Mouse (Mus musculus): Measurements from ENCODE around the gene Tub. TPM values are rescaled to one million over a fixed set of nuclear protein-coding genes. Genes with fewer than 3 reads are reported as not detected.

The Tub gene
- polyA plus RNA-seq, 1 experiment = 0.01 TPM

GRCm38 (mm10) chr7:109021428-109021827, 71.3 kb downstream of the Tub start:
- Histone ChIP-seq H3K4me3 (ENCODE audit: insufficient read depth, poor library complexity, severe bottlenecking) (no peak overlapping the region), H3K36me3 (ENCODE audit: control insufficient read depth, insufficient read depth) (no peaks in the 10 kb centered on the region), H3K27me3 (ENCODE audit: control insufficient read depth, insufficient read depth, insufficient read length) (no peaks in the 10 kb centered on the region), H3ac (ENCODE audit: control insufficient read depth, insufficient read length, low read depth) (no peak overlapping the region), H3K79me3 (ENCODE audit: low read depth) (no peaks in the 10 kb centered on the region), H3K79me2 (ENCODE audit: control insufficient read depth, insufficient read depth) (no peaks in the 10 kb centered on the region)
- TF ChIP-seq CTCF (IDR thresholded peaks at IDR 0.05; ENCODE audit: control insufficient read depth, insufficient read depth, insufficient read length) (peak; percentile 21), MYOD1 (IDR thresholded peaks at IDR 0.05; ENCODE audit: control insufficient read depth, insufficient read length, low read depth) (no peak)

GRCm38 (mm10) chr7:109025743-109026142, 75.6 kb downstream of the Tub start:
- TF ChIP-seq CEBPB (IDR thresholded peaks at IDR 0.05; ENCODE audit: low read depth) = no peak
- no peak for TF ChIP-seq USF1 (IDR thresholded peaks at IDR 0.05; ENCODE audit: low read depth)
- no peak for TF ChIP-seq MYOG (IDR thresholded peaks at IDR 0.05; ENCODE audit: control insufficient read depth, extremely low read depth, insufficient read length)
- TF ChIP-seq CTCF (IDR thresholded peaks at IDR 0.05; ENCODE audit: control insufficient read depth, insufficient read depth, insufficient read length) = no peak
- no peak for TF ChIP-seq FOSL1 (IDR thresholded peaks at IDR 0.05; ENCODE audit: insufficient read depth, low read length, poor library complexity, severe bottlenecking)
- TF ChIP-seq MYOD1 (IDR thresholded peaks at IDR 0.05; ENCODE audit: control insufficient read depth, insufficient read length, low read depth) = no peak
- no peak for TF ChIP-seq MAX (IDR thresholded peaks at IDR 0.05)
- no peaks in the 10 kb centered on the region for H3K79me2 ChIP-seq (ENCODE audit: control insufficient read depth, insufficient read depth)
- H3K27me3 ChIP-seq (ENCODE audit: control insufficient read depth, insufficient read depth, insufficient read length) = no peaks in the 10 kb centered on the region
- no peaks in the 10 kb centered on the region for H3K79me3 ChIP-seq (ENCODE audit: low read depth)
- H3K4me3 ChIP-seq (ENCODE audit: insufficient read depth, poor library complexity, severe bottlenecking) = no peak overlapping the region
- H3ac ChIP-seq (ENCODE audit: control insufficient read depth, insufficient read length, low read depth) = no peak overlapping the region
- H3K36me3 ChIP-seq (ENCODE audit: control insufficient read depth, insufficient read depth) = no peaks in the 10 kb centered on the region

- no peaks in the 10 kb centered on the region for H3K27me3 ChIP-seq (ENCODE audit: control insufficient read depth, insufficient read depth, insufficient read length)
- TF ChIP-seq FOSL1 (IDR thresholded peaks at IDR 0.05; ENCODE audit: insufficient read depth, low read length, poor library complexity, severe bottlenecking) (no peak), MYOG (IDR thresholded peaks at IDR 0.05; ENCODE audit: control insufficient read depth, extremely low read depth, insufficient read length) (no peak), USF1 (IDR thresholded peaks at IDR 0.05; ENCODE audit: low read depth) (no peak), CEBPB (IDR thresholded peaks at IDR 0.05; ENCODE audit: low read depth) (no peak), MAX (IDR thresholded peaks at IDR 0.05) (no peak), MYOD1 (IDR thresholded peaks at IDR 0.05; ENCODE audit: control insufficient read depth, insufficient read length, low read depth) (no peak), CTCF (IDR thresholded peaks at IDR 0.05; ENCODE audit: control insufficient read depth, insufficient read depth, insufficient read length) (no peak)
- no peak overlapping the region for H3ac ChIP-seq (ENCODE audit: control insufficient read depth, insufficient read length, low read depth)
- no peaks in the 10 kb centered on the region for H3K36me3 ChIP-seq (ENCODE audit: control insufficient read depth, insufficient read depth)
- no peaks in the 10 kb centered on the region for H3K79me2 ChIP-seq (ENCODE audit: control insufficient read depth, insufficient read depth)
- H3K4me3 ChIP-seq (ENCODE audit: insufficient read depth, poor library complexity, severe bottlenecking) = no peak overlapping the region
- H3K79me3 ChIP-seq (ENCODE audit: low read depth) = no peaks in the 10 kb centered on the region
These were observed 76.8 kb downstream of the Tub start for GRCm38 (mm10) chr7:109026976-109027375.

- Histone ChIP-seq H3K27me3 (ENCODE audit: control insufficient read depth, insufficient read depth, insufficient read length) (no peaks in the 10 kb centered on the region), H3K79me3 (ENCODE audit: low read depth) (no peaks in the 10 kb centered on the region), H3K36me3 (ENCODE audit: control insufficient read depth, insufficient read depth) (no peaks in the 10 kb centered on the region), H3K79me2 (ENCODE audit: control insufficient read depth, insufficient read depth) (no peaks in the 10 kb centered on the region), H3ac (ENCODE audit: control insufficient read depth, insufficient read length, low read depth) (no peak overlapping the region), H3K4me3 (ENCODE audit: insufficient read depth, poor library complexity, severe bottlenecking) (no peak overlapping the region)
- TF ChIP-seq MYOD1 (IDR thresholded peaks at IDR 0.05; ENCODE audit: control insufficient read depth, insufficient read length, low read depth) (no peak), MAX (IDR thresholded peaks at IDR 0.05) (no peak), FOSL1 (IDR thresholded peaks at IDR 0.05; ENCODE audit: insufficient read depth, low read length, poor library complexity, severe bottlenecking) (no peak), MYOG (IDR thresholded peaks at IDR 0.05; ENCODE audit: control insufficient read depth, extremely low read depth, insufficient read length) (no peak), CTCF (IDR thresholded peaks at IDR 0.05; ENCODE audit: control insufficient read depth, insufficient read depth, insufficient read length) (no peak)
These were observed 77.6 kb downstream of the Tub start for GRCm38 (mm10) chr7:109027721-109028120.

- no peaks in the 10 kb centered on the region for H3K36me3 ChIP-seq (ENCODE audit: control insufficient read depth, insufficient read depth)
- H3K79me3 ChIP-seq (ENCODE audit: low read depth) = no peaks in the 10 kb centered on the region
- no peak for TF ChIP-seq CEBPB (IDR thresholded peaks at IDR 0.05; ENCODE audit: low read depth)
- TF ChIP-seq USF1 (IDR thresholded peaks at IDR 0.05; ENCODE audit: low read depth) = no peak
- no peak for TF ChIP-seq MAX (IDR thresholded peaks at IDR 0.05)
- no peak for TF ChIP-seq MYOG (IDR thresholded peaks at IDR 0.05; ENCODE audit: control insufficient read depth, extremely low read depth, insufficient read length)
- no peak for TF ChIP-seq FOSL1 (IDR thresholded peaks at IDR 0.05; ENCODE audit: insufficient read depth, low read length, poor library complexity, severe bottlenecking)
- TF ChIP-seq MYOD1 (IDR thresholded peaks at IDR 0.05; ENCODE audit: control insufficient read depth, insufficient read length, low read depth) = no peak
- no peak for TF ChIP-seq CTCF (IDR thresholded peaks at IDR 0.05; ENCODE audit: control insufficient read depth, insufficient read depth, insufficient read length)
- no peaks in the 10 kb centered on the region for H3K27me3 ChIP-seq (ENCODE audit: control insufficient read depth, insufficient read depth, insufficient read length)
- H3K79me2 ChIP-seq (ENCODE audit: control insufficient read depth, insufficient read depth) = no peaks in the 10 kb centered on the region
- H3K4me3 ChIP-seq (ENCODE audit: insufficient read depth, poor library complexity, severe bottlenecking) = no peak overlapping the region
- no peak overlapping the region for H3ac ChIP-seq (ENCODE audit: control insufficient read depth, insufficient read length, low read depth)
These were observed 78.1 kb downstream of the Tub start for GRCm38 (mm10) chr7:109028204-109028603.

- no peak overlapping the region for H3K4me3 ChIP-seq (ENCODE audit: insufficient read depth, poor library complexity, severe bottlenecking)
- no peaks in the 10 kb centered on the region for H3K36me3 ChIP-seq (ENCODE audit: control insufficient read depth, insufficient read depth)
- no peaks in the 10 kb centered on the region for H3K79me3 ChIP-seq (ENCODE audit: low read depth)
- no peak overlapping the region for H3ac ChIP-seq (ENCODE audit: control insufficient read depth, insufficient read length, low read depth)
- no peaks in the 10 kb centered on the region for H3K79me2 ChIP-seq (ENCODE audit: control insufficient read depth, insufficient read depth)
- no peaks in the 10 kb centered on the region for H3K27me3 ChIP-seq (ENCODE audit: control insufficient read depth, insufficient read depth, insufficient read length)
- TF ChIP-seq CEBPB (IDR thresholded peaks at IDR 0.05; ENCODE audit: low read depth) (no peak), USF1 (IDR thresholded peaks at IDR 0.05; ENCODE audit: low read depth) (no peak), MYOG (IDR thresholded peaks at IDR 0.05; ENCODE audit: control insufficient read depth, extremely low read depth, insufficient read length) (no peak), MAX (IDR thresholded peaks at IDR 0.05) (no peak), FOSL1 (IDR thresholded peaks at IDR 0.05; ENCODE audit: insufficient read depth, low read length, poor library complexity, severe bottlenecking) (no peak), CTCF (IDR thresholded peaks at IDR 0.05; ENCODE audit: control insufficient read depth, insufficient read depth, insufficient read length) (no peak), MYOD1 (IDR thresholded peaks at IDR 0.05; ENCODE audit: control insufficient read depth, insufficient read length, low read depth) (no peak)
These were observed 79.9 kb downstream of the Tub start for GRCm38 (mm10) chr7:109029961-109030465.

Measured in C2C12 (cell line).